Mouse (Mus musculus) heart, adult 8-10 months (tissue): ENCODE data around the gene Jun. TPM values are rescaled to one million over a fixed set of nuclear protein-coding genes. Genes with fewer than 3 reads are reported as not detected.

Source experiments
- DNase-seq: peaks from one replicate; pipeline ENCODE4 v3.0.0; 2022; ENCODE audit warnings: low spot score
- total RNA-seq, 4 experiments: library from RNA; stranded (reverse); gene quantifications; 2 replicates each; pipeline ENCODE4 v1.2.4; 2022

Gene Jun
- total RNA-seq, 4 experiments from 2014 or later = 38.5 to 58.4 (median 49.5) TPM

DNA sequence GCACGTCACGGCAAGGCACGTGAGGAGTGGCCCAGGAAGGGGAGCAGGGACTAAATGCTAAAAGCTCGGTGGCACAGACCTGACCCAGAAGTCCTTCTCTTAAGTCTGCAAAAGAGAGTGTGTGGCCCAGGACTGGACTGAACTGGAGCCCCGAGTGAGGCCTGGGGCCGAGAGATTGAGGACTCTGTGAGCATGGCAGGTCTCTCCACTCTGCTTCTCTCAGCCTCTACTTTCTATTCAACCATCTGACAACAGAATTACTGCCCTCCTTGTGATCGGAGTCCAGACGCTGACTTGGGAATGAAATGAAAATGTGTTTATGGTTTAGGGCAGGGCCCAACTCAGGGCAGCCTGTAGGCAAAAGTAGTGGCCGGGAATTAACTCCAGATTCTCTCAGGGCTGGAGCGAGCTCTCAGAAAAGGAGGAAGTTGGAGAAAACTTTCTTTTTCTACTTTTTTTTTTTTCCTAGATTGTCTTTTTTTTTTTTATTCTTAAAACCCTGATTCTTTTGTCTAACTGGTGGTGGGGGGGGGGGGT, 21.3 kb upstream of the Jun start:
- DNase-seq = no peak

DNA sequence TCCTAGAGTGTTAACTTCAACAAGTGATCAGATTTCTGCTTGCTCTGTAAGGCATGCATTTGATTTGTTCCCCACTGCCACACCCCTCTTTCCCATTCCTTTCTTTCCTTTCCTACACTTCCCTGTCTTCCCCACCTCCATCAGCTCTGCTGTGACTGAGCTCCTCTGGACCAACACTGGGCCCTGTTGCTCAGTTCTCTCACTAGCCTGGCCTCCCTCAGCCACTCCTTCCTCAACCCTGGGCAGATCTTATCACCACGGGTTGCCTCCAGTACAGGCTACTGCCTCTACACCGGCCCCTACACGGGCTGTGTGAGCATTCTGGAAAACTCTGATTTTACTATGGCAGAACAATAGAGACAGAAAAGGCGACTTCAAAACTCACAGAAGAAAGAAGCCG, 18.4 kb upstream of the Jun start:
- DNase-seq = no peak

DNA sequence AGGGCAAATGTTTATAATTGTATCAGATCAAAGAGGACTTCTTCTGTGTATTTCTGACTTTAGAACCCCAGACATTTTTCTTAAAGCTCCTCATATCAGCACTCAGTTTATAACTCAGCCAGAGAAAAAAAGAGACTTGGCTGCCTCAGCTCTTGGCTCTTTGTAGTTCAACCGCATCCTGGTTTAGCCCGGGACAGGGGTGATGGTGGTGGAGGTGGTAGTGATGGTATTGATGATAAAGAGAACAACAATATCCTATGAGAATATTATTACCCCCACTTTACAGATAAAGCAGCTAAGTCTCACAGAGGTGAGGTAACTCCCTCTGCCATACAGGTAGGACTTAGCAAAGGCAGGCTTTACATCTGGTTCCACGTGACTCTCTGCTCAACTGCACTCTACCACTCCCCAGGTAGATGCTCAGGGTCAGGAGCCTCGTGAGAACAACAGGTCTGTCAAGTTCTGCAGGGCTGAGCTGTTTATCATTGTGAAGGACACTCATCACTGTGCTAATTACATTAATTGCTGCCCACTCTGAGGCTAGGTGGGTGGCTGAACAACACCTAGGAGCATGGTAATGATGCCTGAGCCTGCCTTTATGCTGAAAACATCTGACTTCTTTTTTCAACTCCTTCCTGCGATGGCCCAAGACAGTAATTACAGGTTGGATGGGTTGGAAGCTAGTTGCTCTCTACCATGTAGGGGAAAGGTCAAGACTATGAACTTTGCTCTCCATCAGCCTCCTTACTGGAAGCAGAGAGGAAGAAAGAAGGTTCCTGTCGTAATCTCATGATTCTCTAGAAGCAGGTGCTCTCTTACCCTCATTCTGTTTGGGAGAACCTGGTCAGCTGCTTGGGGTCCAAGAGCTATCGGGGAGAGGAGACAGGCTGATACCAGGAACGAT, 16.3 kb upstream of the Jun start:
- DNase-seq = no peak

DNA sequence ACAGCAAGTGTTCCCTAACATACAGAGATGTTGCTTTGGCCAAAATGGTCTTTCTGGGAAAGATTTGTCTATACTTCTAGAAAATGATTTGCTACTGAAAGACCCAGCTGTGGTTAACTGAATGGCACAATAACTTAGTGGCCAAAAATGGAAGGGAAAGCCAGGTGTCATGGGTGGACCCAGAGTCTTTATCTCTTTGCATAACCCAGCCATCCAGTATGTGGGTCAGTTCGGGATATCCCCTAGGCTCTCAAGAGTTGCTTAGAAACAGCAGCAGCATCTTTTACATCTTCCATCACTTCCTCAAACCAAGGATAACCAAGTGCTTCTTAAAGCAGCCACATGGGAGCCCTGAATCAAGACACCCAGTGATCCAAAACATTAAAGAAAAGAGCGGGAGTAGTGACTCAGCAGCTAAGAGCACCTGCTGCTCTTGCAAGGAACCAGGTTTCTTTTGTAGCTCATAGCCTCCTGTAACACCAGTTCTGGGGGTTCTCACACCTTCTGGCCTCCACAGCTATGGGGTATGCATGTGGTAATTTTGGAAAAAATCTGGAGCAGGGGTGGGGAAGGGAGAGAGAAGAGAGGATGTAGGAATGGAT, 11.7 kb upstream of the Jun start:
- DNase-seq = no peak

DNA sequence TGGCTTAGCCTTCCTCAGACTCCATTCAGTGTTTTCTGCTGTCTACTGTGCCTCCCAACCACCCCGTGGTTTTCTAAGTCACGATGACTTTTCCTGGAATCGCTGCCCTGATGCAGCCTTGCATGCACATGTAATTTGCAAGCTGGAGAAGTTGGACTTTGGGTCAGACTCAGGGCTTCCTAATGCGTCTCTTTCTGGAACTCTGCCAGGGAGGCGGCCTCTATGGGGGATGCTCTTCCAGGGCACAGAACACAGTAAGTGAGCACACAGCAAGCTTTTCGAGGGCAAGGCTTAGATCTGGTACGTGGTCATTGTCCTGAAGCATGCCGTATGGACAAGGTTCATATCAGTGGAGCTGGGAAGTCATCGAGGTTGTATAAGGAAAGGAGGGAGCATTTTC, 10.9 kb upstream of the Jun start:
- DNase-seq = no peak

DNA sequence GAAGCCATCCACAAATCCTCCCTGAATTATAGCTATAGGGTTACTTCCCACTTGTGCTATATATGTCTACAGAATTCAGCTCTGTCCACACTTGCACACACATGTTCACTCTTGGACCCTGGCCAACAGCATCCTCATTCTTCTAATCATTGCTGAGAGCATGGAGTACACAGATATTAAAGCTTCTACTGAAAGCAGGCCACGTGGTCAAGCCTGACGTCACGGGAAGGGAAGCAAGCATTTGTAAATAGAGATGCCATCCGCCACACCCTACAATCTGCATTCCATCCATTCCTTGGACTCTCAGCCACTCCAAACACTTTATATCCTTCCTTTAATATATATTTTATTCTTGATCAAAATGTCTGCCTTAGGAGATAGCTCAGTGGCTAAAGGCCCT, 5.2 kb upstream of the Jun start:
- no peak for DNase-seq

DNA sequence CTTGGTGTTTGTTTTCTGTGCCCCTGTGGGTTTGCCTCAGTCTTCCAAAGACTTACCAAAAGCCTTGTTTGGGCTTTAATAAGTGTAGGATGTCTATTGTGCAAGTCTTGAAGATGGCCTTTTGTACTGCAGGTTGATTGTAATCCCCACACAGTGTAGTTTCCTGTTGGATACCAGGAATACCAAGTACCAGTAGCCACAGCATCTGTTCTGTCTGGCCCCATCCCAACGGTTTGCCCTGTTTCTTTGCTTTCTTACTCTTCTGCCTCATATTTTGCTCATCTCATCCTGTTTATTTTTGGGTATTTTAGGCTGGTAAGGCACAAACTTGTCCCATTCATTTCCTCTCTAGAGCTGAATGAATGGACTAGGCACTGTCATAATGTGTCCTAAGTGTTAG, 3.3 kb upstream of the Jun start:
- DNase-seq = no peak

DNA sequence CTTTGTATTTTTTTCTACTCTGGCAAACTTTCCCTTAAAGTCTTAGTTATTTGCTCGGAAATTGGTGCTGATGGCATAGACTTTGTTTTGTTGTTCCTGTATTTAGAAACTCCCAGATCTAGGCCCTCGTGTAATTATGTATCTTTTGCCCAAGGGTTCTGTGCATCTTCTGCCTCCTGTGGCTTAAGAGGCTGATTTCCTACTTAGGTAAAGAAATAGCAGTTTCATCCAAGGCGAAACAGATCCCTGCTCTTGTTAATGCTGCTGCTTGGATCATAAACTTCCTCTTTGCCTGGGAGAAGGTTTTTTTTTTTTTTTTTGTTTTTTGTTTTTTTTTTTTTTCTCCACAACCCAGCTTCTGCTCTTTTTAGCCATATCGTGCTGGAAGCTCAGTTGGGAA, 2.3 kb upstream of the Jun start:
- DNase-seq = no peak

DNA sequence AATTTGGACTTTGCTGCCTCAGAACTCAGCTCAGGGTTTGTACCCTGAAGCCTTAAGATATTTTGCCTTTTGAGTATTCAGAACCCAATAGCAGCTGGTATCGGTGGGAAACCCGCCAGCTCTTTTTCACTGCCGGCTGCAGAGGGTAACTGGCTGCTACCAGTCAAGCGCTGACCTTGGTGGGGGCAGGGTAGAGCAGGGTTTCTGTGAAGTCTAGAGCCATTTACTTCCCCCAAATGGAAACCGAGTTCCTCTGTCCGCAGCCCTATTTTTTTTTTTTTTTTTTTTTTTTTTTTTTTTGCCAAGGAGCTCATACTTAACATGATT, 1.7 kb upstream of the Jun start:
- DNase-seq = peak; percentile 76

DNA sequence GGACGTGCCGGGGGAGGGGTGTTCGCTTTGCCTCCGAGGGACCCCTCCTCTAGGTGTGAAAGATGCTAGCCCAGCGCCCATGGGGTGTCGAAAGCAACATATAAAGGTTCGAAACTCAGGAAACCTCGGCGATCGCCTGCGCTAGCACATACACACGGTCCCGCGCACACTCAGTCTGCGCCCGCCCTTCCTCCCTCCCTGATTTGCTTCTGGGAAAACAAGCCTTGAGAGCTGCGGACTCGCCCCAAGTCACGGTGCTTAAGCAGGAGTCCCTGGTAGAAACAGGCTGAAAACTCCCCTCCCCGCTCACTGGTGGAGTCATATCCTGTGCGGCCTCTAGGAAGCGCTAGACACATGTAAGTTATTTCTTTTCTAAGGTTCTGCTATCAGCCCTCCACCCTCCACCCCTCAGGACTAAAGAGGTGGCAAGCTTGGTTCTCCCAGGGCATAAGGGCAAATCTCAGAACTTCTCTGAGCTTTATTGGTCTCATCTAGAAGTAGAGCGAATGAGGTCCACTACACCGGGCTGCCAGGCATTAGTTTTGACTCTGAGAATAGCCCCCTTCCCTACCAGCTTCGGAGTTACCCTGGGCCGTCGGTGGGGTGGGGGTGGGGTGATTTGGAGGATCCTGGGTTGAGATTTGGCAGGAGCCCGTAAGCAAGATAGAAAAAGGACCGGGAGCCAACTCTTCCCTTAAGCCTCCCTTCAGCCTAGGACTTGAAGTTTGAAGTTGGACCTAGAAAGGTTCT, 1.2 kb upstream of the Jun start:
- DNase-seq = peak; percentile 98

DNA sequence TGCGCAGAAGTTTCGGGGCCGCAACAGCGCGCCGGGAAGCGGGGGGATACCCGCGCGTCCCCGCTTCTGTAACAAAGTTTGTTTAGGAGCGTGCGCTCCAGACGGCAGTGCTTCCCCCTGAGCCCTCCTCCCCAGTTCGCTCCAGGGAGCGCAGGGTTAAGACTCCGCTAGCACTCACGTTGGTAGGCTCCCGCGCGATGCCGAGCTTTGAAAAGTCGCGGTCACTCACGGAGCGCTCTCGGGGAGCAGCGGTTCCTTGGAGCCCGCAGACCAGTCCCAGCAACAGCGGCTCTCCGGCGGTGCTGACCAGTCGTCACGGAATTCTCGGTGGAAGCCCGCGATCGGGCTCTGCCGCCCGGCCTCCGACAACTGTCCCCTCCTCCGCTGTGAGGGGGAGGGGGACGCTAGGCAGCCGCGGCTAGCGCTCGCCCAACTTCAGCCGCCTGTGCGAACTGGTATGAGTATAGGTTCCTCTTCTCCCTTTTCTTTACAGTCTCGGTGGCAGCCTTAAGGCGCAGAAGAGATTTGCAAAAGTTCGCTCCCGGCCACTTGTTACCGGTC, 631 bp downstream of the Jun start:
- DNase-seq = no peak

DNA sequence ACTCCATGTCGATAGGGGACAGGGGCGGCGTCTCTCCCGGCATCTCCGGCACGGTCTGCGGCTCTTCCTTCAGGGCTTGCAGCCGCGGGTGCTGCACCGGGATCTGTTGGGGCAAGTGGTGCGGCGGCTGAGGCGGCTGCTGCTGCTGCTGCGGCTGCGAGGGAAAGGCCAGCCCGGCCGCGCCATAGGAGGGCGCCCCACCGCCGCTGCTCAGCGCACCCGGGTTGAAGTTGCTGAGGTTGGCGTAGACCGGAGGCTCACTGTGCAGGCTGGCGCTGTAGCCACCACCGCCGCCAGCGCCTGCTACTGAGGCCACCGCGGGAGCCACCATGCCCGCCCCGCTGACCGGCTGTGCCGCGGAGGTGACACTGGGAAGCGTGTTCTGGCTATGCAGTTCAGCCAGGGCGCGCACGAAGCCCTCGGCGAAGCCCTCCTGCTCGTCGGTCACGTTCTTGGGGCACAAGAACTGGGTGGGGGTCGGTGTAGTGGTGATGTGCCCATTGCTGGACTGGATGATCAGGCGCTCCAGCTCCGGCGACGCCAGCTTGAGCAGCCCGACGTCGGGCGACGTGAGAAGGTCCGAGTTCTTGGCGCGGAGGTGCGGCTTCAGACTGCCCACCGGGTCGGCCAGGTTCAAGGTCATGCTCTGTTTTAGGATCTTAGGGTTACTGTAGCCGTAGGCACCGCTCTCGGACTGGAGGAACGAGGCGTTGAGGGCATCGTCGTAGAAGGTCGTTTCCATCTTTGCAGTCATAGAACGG, 1.3 kb downstream of the Jun start:
- peak; percentile 67 for DNase-seq

DNA sequence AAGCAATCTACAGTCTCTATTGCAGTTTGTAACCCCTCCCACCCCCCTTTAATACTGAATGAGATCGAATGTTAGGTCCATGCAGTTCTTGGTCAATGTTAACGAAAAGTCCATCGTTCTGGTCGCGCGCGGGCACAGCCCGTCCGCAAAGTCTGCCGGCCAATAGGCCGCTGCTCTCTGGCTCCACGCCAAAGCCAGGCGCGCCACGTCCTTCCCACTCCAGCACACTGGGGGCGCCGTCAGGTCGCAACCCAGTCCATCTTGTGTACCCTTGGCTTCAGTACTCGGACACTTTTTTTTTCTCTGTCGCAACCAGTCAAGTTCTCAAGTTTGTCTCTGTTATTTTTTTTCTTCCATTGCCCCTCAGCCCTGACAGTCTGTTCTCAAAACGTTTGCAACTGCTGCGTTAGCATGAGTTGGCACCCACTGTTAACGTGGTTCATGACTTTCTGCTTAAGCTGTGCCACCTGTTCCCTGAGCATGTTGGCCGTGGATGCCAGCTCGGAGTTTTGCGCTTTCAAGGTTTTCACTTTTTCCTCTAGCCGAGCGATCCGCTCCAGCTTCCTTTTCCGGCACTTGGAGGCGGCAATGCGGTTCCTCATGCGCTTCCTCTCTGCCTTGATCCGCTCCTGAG, 2.0 kb downstream of the Jun start:
- DNase-seq = peak; percentile 82

DNA sequence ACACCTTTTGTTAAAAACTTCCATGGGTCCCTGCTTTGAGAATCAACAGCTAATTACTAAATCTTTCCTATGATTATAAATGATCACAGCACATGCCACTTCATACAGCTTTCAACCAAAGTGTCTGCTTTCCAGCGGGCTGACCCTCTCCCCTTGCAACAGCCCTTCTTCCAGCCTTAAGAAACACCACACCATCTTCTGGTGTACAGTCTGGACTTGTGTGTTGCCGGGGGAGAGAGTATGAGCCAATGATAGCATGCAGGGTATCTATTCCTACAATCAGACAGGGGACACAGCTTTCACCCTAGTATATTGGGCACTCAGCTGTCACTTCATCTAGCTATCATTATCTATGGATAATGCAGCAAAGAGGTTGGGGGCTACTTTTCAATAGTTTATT, 2.9 kb downstream of the Jun start:
- DNase-seq = peak; percentile 4

DNA sequence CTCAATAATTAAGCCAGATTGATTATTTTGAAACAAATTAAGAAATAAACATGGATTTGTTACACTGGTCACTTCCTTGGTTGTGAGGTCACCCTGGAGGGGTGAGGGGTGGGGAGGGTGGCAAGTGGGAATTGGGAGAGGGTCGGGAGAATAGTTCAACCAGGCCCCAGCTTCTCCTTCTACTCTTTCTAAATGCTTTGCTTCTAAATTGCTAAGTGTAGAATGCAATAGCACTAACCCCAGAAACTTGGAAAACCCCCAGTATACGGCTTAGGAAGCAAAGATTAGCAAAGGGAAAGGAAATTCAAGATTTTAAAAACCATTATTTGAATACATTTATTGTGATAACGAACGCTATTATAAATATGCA, 3.3 kb downstream of the Jun start:
- DNase-seq = no peak

DNA sequence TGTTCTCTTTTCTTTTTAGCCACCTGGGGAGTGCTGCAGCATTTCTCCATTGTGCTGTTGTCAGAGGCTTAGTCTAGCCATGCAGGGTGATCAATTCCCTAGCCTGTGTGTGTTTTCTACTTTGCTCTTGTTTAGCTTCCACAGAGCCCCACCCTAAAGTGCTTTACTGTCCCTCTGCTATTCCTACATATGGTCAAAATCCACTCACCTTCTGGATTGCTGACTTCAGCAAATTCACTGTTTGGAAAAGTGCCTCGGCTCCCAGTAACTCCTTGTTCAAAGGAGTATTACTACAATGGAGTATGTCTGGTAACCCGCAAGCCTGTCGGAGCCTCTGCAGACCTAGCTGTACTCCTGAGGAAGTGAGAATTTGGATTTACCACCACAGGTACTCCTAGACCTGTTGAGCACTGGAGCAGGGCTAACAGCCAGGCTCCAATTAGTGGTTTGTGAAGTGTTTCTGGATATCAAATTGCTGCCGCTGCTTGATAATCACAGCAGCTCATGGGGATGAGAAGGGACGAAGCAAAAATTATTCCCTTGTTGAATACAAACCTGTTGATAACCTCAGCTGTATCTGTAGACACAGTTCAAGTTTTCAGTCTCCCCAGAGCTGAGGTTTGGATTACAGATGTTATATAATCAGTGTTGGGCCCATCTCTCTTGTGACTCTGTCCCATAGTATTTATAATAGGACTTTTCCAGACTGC, 3.8 kb downstream of the Jun start:
- DNase-seq = no peak

DNA sequence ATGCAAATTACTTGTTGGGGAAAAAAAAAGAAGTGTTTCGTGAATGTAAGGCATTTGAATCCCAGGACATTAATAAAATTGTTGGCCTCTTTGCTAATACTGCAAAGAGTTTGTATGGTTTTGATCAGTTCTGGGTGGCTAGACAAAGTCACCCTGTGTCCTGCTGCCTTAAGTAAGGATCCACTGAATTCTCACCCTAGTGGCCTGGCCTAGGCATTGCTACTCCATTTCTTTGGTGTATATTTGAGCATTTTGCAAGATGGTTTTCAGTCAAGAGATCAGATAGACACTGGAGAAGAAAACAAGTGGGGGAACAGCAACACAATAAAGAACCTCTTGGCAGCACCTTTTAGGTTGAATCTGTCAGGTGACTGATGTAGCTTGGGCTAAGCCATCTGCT, 6.9 kb downstream of the Jun start:
- no peak for DNase-seq

DNA sequence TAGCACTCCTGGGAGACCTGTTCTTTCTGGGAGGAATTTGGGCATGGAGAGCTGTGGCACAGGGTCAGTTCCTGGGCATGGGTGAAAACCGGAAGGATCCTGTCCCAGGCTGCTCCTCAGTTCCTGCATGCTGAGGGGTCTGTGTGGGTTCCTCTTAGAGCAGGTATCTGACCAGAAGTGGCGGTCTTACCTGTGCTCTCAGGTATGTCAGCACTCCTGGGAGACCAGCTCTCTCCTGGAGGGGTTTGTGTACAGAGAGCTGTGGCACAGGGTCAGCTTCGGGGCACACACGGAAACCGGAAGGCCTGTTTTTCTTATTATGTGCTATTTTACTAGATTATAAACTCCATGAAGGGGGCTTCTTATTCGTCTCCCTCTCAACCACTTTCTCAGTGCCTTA, 7.3 kb downstream of the Jun start:
- no peak for DNase-seq

DNA sequence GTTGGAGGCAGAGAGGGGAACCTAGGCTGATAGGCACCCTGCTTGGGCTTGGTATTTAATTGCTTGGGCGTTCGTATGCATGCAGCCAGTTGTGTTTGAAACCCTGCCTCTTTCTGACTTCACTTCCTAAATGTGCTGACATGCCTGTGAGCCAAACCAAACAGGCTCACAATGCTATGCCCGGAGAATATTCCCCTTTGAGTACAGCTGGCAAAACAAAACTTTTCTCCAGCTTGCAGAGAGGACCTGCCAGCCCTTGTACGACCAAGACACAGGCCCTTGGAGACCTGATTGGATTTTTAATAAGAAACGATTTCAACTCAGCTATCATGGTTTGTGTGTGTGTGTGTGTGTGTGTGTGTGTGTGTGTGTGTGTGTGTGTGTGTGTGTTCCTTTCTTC, 14.0 kb downstream of the Jun start:
- DNase-seq = peak; percentile 38

DNA sequence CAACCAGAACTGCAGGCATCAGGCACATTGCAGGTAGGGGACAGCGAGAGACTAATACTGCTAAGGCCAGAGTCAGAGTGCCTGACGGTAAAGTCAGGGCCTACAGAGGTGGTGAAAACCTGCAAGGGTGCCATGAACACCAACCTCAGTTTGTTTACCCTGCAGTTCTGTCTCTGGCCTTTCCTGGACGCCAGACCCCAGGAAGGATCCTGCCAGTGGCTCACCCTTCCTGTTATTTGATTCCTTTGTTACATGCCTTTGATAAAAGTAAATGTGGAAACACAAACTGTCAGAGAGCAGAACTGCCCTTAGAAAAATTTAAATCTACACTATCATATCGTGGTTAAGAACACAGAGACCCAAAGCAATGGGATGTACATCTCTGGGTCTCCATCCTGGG, 20.9 kb downstream of the Jun start:
- no peak for DNase-seq
